Mouse (Mus musculus) brown adipose tissue, adult 24 weeks (tissue): ENCODE measurements at regions not wholly inside any gene's neighbourhood (a gene's known extent, or its start where the extent isn't known, plus 50 kb on each side); places are given as distances from the start of the nearest gene placed in this dataset.
"Not testable (repeated sequence)": the region's sequence is repeated elsewhere in the genome, so short reads cannot be mapped to it uniquely, and the experiment has no call there.

Source experiments
- H3K27ac ChIP-seq: fragments of 200-500 bp; replicated peaks from 2 replicates; pipeline ENCODE4 v1.5.1; 2012; ENCODE audit warnings: low read depth, mild to moderate bottlenecking, low read length
- H3K4me1 ChIP-seq: fragments of 200-500 bp; 2 replicates; pipeline ENCODE4 v1.6.1; 2012; ENCODE audit warnings: low read length, mixed read lengths; ENCODE audit not compliant: control insufficient read depth, insufficient read depth, insufficient read length
- H3K4me3 ChIP-seq: fragments of 200-500 bp; 2 replicates; pipeline ENCODE4 v1.5.1; 2012; ENCODE audit warnings: low read depth, mild to moderate bottlenecking, low read length, moderate library complexity; ENCODE audit not compliant: insufficient read depth

DNA sequence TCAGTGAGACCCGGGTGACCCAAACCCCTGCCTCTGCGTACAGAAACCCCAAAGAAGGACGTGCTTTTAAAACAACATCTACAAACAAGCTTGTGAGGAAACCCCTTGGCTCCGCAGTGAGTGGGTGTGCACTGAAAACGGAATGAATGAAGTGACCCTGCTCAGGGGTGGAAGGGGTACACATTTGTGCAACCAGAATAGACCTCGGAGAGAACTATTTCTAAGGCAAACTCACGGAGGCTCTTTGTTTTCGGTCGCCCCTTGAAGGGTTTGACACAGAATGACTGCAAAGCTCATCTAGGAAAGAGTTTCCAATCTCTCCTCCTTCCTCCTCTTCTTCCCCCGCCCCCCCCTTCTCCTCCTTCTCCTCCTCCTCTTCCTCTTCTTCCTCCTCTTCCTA lies 382.5 kb downstream of the Sox9 start:
- Histone ChIP-seq H3K4me3 (no peak overlapping the region), H3K27ac (no peak overlapping the region), H3K4me1 (no peaks in the 10 kb centered on the region; the same call in 1 of the 2 replicates)

DNA sequence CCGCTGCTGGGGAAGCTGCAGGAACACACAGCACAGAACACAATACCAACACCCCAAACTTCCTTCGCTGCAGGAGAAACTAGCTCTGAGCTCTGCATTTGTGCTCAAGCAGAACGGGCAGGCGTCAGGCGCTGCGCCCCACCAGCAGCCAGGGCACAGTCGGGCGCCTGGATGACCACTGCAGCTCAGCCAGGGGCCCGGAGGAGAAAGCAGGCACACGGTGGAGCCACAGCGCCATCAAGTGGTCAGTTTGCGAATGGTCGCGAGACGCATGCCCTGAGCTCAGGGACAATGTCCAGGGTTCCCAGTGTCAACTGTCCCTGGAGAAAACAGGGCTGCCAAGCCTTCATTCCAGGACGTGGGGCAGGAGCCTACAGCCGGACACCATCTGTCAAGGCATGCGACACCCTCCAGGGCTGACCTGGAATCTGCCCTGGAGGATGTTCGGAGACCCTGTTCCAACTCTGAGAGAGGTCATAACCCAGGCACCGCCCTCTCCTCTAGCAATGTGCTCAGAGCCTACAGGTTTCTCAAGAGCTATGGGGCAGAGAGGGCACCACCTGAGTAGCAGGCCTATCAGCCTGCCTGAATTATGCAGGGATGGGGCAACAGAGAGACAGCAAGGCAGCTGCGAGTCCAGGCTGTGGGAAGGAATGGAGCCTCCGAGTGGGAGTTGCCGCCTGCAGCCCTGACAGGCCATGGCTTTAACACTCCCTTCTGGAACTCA lies 383.2 kb downstream of the Sox9 start:
- H3K4me1 ChIP-seq, result no peaks in the 10 kb centered on the region; the same call in 1 of the 2 replicates
- H3K27ac ChIP-seq, result peak overlapping the region; percentile 53; the same call in 1 of the 2 replicates
- peak overlapping the region; percentile 32; the same call in 1 of the 2 replicates for H3K4me3 ChIP-seq

DNA sequence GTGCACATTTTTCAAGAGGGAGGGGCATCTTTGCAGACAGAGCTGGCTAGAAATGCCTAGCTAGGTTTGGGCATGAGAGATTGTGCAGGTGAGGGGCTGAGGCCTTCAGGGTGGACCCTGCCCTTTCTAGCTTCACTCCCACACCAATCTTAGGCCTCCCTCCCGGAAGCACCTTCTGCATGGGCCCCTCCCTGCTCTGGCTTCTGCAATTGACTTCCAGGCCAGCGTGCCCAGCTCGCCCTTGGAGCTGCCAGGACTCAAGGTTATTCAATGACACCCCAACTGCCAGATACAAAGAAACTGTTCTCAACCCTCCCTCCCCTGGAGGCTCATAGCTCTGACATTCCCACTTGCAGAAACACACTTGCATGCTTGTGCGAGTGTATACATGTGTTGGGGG lies 384.5 kb downstream of the Sox9 start:
- no peaks in the 10 kb centered on the region; the same call in 1 of the 2 replicates for H3K4me1 ChIP-seq
- peak overlapping the region; percentile 73 for H3K27ac ChIP-seq
- H3K4me3 ChIP-seq, result no peak overlapping the region

DNA sequence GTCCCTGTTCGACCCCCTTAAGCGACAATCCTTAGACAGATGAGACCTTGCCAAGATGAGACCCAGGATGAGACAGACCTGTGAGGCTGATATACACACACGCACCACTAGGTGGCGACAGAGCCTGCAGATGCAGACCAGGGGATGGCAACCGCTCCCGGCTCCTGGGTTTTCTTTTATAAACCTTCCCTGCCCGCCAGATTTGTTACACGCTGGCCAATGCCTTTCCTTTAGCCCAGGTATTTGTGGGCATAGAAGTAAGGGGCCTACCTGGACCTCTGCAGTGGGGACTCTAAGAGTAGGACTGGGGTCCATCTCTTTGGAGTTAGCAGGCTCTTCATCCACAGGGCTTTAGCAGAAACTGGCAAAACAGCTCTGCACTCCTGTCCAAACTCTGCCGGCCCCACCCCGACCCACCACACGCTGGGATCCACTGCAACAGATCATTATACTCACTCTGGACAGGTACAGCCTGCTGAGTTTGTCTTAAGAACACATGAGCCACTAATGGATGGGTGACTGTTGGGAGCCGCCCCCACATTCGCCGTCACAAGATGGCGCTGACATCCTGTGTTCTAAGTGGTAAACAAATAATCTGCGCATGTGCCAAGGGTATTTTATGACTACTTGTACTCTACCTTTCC lies 390.6 kb downstream of the Sox9 start:
- Histone ChIP-seq H3K27ac (peak overlapping the region; percentile 80), H3K4me1 (no peaks in the 10 kb centered on the region), H3K4me3 (peak overlapping the region; percentile 74)

DNA sequence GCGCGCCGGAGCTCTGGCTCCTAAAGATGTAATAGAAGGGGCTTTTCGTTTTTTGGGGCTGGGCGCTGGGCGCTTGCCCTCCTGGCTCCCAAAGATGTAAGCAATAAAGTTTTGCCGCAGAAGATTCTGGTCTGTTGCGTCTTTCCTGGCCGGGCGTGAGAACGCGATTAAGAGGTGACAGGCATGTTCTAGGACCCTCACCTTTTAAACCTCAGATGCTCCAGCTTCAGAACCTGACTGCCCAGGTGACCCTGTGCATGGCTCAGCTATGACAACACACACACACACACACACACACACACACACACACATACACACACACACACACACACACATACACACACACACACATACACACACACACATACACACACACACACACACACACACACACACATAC lies 391.3 kb downstream of the Sox9 start:
- H3K27ac ChIP-seq, result 0 out of 2 replicates have a peak overlapping the region, but pooled peaks have one; percentile 9
- not testable (repeated sequence) for H3K4me1 ChIP-seq
- H3K4me3 ChIP-seq, result peak overlapping the region; percentile 42

DNA sequence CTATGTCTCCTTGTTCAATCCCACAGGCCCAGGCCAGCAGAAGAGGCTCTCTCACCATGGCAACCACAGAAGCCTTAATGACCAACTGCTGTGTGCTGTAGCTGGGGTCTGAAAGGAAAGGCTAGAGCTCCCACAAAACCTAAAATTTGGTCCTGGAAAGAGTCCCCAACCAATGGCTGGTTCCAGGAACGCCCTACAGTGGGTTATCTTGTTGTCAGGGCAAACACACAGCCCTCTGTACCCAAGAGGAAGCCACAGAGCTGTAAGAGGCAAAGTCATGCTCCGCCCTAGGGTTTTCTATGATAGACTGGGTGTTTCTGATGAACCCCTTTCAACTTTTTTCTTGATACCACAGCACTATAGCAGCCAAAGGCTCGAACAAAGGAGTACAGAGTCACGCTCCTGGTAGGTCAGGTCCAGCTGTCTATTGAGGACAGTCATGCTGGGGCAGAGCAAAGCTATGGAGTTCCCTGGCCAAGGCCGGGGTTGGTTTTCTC lies 392.0 kb downstream of the Sox9 start:
- Histone ChIP-seq H3K4me1 (no peaks in the 10 kb centered on the region), H3K27ac (no peak overlapping the region)

DNA sequence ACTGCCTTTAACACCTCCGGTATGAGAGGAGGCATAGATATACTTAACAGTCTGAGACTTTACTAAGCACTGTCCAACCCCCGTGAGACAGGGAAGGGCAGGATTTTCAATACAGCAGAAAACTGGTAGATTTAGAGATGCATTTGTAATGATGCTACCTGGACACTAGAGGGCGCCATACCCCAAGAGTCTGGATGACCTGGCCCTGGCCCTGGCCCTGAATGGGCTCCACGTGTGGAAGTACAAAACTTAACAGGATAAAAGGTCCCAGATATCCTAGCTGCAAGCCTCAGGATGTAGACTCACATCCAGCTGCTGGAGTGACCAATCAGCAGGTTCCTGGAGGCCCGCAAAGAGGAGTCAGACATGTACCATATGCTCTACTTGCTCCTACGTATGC lies 393.3 kb downstream of the Sox9 start:
- Histone ChIP-seq H3K4me3 (no peak overlapping the region), H3K4me1 (no peaks in the 10 kb centered on the region), H3K27ac (no peak overlapping the region)

More for the DNA sequence above, 392.0 kb downstream of the Sox9 start:
- H3K4me3 ChIP-seq, result no peak overlapping the region

DNA sequence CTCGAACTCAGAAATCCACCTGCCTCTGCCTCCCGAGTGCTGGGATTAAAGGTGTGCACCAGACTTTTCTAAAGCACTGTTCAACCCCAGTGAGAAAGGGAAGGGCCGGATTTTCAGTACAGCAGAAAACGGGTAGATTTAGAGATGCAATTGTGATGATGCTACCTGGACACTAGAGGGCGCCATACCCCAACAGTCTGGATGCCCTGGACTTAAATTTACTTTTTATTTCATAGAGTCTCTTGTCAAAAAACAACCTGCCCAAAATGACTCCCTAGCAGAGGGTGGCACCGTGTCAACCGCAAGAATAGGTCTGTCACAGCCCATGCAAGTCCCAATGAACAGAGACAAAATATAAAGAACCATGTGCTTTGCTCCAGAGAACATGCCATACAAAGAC lies 394.2 kb downstream of the Sox9 start:
- H3K4me3 ChIP-seq, result no peak overlapping the region
- H3K27ac ChIP-seq, result no peak overlapping the region
- no peaks in the 10 kb centered on the region for H3K4me1 ChIP-seq

DNA sequence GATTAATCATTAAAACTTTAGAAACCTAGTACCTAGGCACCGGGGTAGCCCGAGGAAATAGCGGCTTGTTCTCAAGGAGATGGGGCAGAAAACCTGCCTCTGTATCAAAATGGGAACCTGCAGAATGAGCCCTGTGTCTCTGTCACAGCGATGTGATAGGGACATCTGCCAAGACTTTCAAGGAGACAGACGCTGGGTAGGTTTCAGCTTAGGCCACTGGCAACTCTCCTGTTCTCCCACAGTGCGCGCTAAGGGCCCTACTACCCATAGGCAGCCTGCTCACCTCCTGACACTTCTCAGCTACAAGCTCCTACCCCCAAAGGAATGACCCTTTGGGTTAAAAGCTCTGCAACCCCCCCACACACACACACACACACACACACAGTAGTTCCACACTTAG lies 396.4 kb downstream of the Sox9 start:
- Histone ChIP-seq H3K27ac (no peak overlapping the region), H3K4me3 (no peak overlapping the region), H3K4me1 (no peaks in the 10 kb centered on the region)

DNA sequence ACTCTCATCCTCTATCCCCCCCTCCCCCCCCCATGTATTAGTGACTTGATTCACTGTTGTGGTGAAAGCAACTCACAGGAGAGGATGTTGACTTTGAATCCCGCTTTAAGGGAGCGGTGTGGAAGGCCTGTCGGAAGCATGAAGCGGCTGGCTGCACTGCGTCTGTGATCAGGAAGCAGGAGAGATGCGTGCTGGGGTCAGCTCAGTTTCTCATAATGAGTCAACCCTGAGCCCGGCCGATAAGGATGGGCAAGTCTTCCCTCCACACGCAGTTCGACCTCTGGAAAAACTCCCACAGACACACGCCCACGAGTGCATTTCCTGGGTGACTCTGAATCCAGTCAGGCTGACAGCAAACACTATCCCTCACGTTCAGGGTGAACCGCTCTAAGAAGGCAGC lies 398.0 kb downstream of the Sox9 start:
- Histone ChIP-seq H3K4me3 (no peak overlapping the region), H3K4me1 (no peaks in the 10 kb centered on the region), H3K27ac (no peak overlapping the region)

DNA sequence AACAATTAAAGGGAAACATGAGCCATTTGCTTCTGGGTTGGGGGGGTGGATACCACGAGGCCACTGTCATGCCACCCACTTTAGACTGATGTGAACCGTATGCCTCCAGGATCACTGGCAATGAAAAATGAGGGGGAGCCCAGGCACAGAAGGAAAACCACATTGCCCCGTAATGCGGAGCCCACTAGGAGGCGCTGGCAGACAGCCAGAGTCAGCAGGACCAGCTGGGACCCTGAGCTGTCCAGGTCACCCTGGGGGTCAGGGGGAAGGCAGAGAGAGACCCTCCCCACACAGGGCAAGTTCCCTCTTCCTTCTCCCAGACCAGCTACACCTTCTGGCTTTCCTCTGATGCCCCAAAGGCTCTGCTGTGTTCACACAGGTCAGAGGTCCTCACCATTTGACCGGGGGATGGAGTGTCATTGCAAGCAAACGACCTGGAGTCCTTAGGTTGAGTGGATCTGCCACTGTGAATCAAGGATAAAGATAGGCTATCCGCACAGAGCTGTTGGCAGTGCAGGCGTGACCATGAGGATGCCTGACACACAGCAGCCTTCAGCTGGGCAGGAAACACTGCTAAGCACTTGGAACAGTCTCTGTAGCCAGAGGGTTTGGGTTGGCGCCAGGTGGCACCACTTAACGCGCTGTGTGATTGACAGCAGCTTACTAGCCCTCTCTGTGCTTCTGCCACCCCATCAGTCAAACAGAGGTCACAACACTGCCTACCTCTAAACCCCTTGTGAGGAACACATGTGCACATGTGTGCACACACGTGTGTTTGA lies 400.2 kb downstream of the Sox9 start:
- Histone ChIP-seq H3K27ac (no peak overlapping the region), H3K4me1 (no peaks in the 10 kb centered on the region), H3K4me3 (no peak overlapping the region)

DNA sequence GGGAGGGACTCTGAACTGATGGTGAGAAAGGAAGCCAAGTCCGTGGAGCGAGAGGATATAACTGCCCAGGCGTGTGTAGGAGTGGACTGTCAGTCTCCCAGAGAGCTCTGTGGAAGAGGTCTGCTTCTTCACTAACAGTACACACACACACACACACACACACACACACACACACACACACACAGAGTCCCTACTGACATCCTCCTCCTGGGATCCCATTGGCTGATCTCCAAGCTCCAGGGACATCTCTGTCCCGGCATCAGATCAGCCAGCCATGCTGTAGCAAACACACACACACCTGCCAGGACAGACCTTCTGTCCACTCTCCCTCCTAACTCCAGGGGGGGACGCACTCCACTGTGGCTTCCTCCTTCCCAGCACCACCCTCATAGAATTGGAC lies 401.5 kb downstream of the Sox9 start:
- Histone ChIP-seq H3K27ac (no peak overlapping the region), H3K4me3 (no peak overlapping the region), H3K4me1 (no peaks in the 10 kb centered on the region)

DNA sequence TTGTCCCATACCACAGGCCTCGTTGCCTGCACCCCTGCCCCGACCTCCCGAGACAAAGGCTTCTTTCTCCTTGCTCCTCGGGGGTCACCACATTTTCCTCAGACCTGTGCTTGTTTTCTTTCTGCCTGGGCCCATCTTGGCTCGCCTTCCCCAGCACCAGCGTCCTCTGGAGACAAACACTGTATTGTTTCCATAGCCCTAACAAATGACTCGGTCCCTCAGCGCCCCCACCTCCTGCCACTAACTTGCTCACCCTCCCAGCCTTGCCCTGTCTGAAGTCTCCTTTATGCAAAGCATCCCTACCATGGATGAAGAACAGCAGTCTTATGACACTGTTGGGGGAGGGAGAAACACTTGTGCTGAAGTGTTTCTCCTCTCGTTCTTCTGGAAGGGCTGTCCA lies 402.1 kb downstream of the Sox9 start:
- H3K27ac ChIP-seq, result no peak overlapping the region

DNA sequence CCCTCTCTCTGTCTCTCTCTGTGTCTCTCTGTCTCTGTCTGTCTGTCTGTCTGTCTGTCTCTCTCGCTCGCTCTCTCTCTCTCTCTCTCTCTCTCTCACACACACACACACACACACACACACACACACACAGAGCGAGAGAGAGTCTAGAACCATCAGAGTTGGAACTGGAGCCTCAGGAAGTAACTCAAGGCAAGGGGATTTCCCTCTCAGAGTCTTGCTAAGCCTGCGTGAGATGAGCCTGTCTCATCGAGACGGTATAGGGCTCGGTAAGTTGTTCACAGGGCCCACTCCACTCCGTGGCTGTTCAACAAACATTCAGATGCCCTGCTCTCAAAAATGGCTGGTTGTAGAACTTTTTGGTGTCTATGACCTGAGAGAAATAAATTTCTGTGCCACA lies 405.4 kb downstream of the Sox9 start:
- Histone ChIP-seq H3K27ac (no peak overlapping the region), H3K4me3 (no peak overlapping the region), H3K4me1 (no peaks in the 10 kb centered on the region)

More for the DNA sequence above, 402.1 kb downstream of the Sox9 start:
- no peak overlapping the region for H3K4me3 ChIP-seq
- H3K4me1 ChIP-seq, result no peaks in the 10 kb centered on the region

DNA sequence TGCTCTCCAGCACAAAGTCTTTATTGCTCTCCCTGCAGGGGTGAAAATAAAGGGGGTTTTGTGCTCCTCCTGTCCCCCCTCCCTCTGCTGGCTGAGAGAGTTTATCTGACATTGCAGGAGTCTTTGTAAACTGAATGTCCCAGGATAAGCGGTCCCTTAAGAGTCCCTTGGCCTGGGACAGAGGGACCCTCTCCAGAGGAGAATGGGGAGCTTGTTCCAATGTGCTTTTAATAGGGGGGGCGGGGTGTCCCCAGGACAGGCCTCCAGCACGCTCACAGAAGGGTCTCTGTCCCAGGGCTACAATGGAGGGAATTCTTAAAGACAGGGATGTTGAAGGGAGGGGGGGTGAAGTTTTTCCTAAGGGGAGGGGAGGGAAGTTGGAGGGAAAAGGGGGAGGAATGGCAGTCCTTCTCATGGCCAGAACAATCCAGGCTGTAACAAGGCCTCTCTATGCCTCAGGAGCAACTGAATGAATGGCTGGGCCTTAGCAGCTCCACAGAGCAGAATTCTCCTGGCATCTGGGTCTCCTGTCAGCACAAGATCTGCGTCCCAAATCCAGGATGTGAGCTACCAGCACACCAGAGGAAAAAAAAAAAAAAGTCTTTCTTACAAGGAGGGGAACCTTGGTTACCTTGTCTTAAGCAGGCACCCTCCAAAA lies 406.4 kb downstream of the Sox9 start:
- Histone ChIP-seq H3K4me1 (no peaks in the 10 kb centered on the region), H3K27ac (no peak overlapping the region), H3K4me3 (no peak overlapping the region)
